Mouse (Mus musculus) Patski (cell line): ENCODE results near the gene Rxfp2. TPM values are rescaled to one million over a fixed set of nuclear protein-coding genes. Genes with fewer than 3 reads are reported as not detected.
A peak's percentile ranks its signal among the peaks of the same experiment; 100 is the strongest.

Experiments
- ATAC-seq: fragments of 100-300 bp; one replicate; pipeline ENCODE4 v1.8.0; 2021
- CTCF ChIA-PET: fragments of 350-600 bp; sonication (Branson Sonifier 250); formaldehyde crosslinking; loops from one replicate; lab custom pipeline; 2022; ENCODE audit warnings: inconsistent platforms; lab: Charles Lee
- POLR2A ChIA-PET: fragments of 350-600 bp; sonication (Branson Sonifier 250); formaldehyde crosslinking; loops from one replicate; lab custom pipeline; 2022; ENCODE audit warnings: antibody characterized with exemption, inconsistent platforms; lab: Charles Lee
- DNase-seq: peaks from one replicate; pipeline ENCODE4 v3.0.0-alpha.2; 2011; ENCODE audit warnings: low read depth, low spot score
- H3K27me3 ChIP-seq: fragments of 371-371 bp; one replicate; pipeline ENCODE4 v1.5.1; 2021
- CTCF ChIP-seq: fragments of 100-300 bp; IDR thresholded peaks from one replicate; pipeline ENCODE4 v1.5.1; 2021
- in situ Hi-C: fragments of 300-500 bp; cut with MboI; formaldehyde crosslinking; loops from 3 replicates; pipeline ENCODE4 v1.11.1; 2018; ENCODE audit warnings: low pct_unique_long_range_greater_than_20kb, mixed read lengths
- polyA plus RNA-seq: library from polyadenylated mRNA; unstranded; gene quantifications from one replicate; pipeline ENCODE4 v1.2.3, GENCODE M21; 2021

The Rxfp2 gene
- polyA plus RNA-seq, 1 experiment from 2014 or later, result not detected

GRCm38 (mm10) chr5:150106358-150106757 is 87.9 kb downstream of the Rxfp2 start:
- ChIA-PET CTCF (no interaction called here), POLR2A (no interaction called here)
- no peaks in the 10 kb centered on the region for H3K27me3 ChIP-seq
- TF ChIP-seq CTCF, result no peak
- ATAC-seq (no peak), DNase-seq (no peak)
- in situ Hi-C loops, result no loop called here

- ChIA-PET POLR2A (no interaction called here), CTCF (no interaction called here)
- ATAC-seq (no peak), DNase-seq (no peak)
- no peaks in the 10 kb centered on the region for H3K27me3 ChIP-seq
- in situ Hi-C loops, result no loop called here
- no peak for TF ChIP-seq CTCF
Observed at GRCm38 (mm10) chr5:150111236-150111635, 92.8 kb downstream of the Rxfp2 start.

- ChIA-PET POLR2A (interaction anchor here (0.6 kb wide), 1 partner anchor 63 kb away, joined by 3 read pairs; no protein-coding TSS in a partner anchor), CTCF (no interaction called here)
- TF ChIP-seq CTCF, result peak; percentile 39
- no peaks in the 10 kb centered on the region for H3K27me3 ChIP-seq
- no peak for ATAC-seq
- in situ Hi-C loops, result no loop called here
- DNase-seq, result no peak
Observed at GRCm38 (mm10) chr5:150114007-150114406, 95.5 kb downstream of the Rxfp2 start.

- H3K27me3 ChIP-seq, result no peaks in the 10 kb centered on the region
- CTCF ChIA-PET, result no interaction called here
- in situ Hi-C loops, result no loop called here
- POLR2A ChIA-PET, result no interaction called here
- ATAC-seq (no peak), DNase-seq (no peak)
- no peak for TF ChIP-seq CTCF
Observed at GRCm38 (mm10) chr5:150114778-150115177, 96.3 kb downstream of the Rxfp2 start.

- ATAC-seq (no peak), DNase-seq (no peak)
- H3K27me3 ChIP-seq, result no peaks in the 10 kb centered on the region
- ChIA-PET POLR2A (no interaction called here), CTCF (no interaction called here)
- no peak for TF ChIP-seq CTCF
- in situ Hi-C loops, result no loop called here
Observed at GRCm38 (mm10) chr5:150115271-150116092, 97.0 kb downstream of the Rxfp2 start.

GRCm38 (mm10) chr5:150116216-150116905 is 97.9 kb downstream of the Rxfp2 start:
- no peaks in the 10 kb centered on the region for H3K27me3 ChIP-seq
- CTCF ChIA-PET, result no interaction called here
- no peak for TF ChIP-seq CTCF
- POLR2A ChIA-PET, result no interaction called here
- no peak for DNase-seq
- in situ Hi-C loops, result no loop called here
- no peak for ATAC-seq

- no peak for DNase-seq
- ChIA-PET CTCF (no interaction called here), POLR2A (no interaction called here)
- no peaks in the 10 kb centered on the region for H3K27me3 ChIP-seq
- TF ChIP-seq CTCF, result peak; percentile 33
- in situ Hi-C loops, result no loop called here
- no peak for ATAC-seq
Observed at GRCm38 (mm10) chr5:150116906-150117216, 98.4 kb downstream of the Rxfp2 start.

GRCm38 (mm10) chr5:150118124-150118454 is 99.6 kb downstream of the Rxfp2 start:
- no peak for TF ChIP-seq CTCF
- DNase-seq (no peak), ATAC-seq (no peak)
- in situ Hi-C loops, result no loop called here
- POLR2A ChIA-PET, result no interaction called here
- CTCF ChIA-PET, result no interaction called here
- H3K27me3 ChIP-seq, result no peaks in the 10 kb centered on the region

GRCm38 (mm10) chr5:150118455-150119241 is 100.2 kb downstream of the Rxfp2 start, which contains the start of gene Fry:
Gene Fry, plus strand, starts transcription at chr5:150118645.
- ATAC-seq, result no peak
- ChIA-PET CTCF (interaction anchor here (1.0 kb wide), 1 partner anchor 14 kb away, joined by 4 read pairs; no protein-coding TSS in a partner anchor), POLR2A (no interaction called here)
- H3K27me3 ChIP-seq, result no peaks in the 10 kb centered on the region
- no peak for TF ChIP-seq CTCF
- no peak for DNase-seq
- in situ Hi-C loops, result no loop called here

- TF ChIP-seq CTCF, result no peak
- no peak for ATAC-seq
- no peaks in the 10 kb centered on the region for H3K27me3 ChIP-seq
- no peak for DNase-seq
- ChIA-PET CTCF (no interaction called here), POLR2A (no interaction called here)
- in situ Hi-C loops, result no loop called here
Observed at GRCm38 (mm10) chr5:150120676-150121075, 102.2 kb downstream of the Rxfp2 start.

GRCm38 (mm10) chr5:150122095-150122494 is 103.6 kb downstream of the Rxfp2 start:
- no peaks in the 10 kb centered on the region for H3K27me3 ChIP-seq
- POLR2A ChIA-PET, result no interaction called here
- no peak for TF ChIP-seq CTCF
- CTCF ChIA-PET, result no interaction called here
- in situ Hi-C loops, result no loop called here
- ATAC-seq, result no peak
- DNase-seq, result no peak
